Mouse (Mus musculus): ENCODE measurements around the gene Zbed6. TPM values are rescaled to one million over a fixed set of nuclear protein-coding genes. Genes with fewer than 3 reads are reported as not detected.
"Not testable (repeated sequence)": the region's sequence is repeated elsewhere in the genome, so short reads cannot be mapped to it uniquely, and the experiment has no call there.

Zbed6 gene
- polyA plus RNA-seq, 1 experiment: not detected

DNA sequence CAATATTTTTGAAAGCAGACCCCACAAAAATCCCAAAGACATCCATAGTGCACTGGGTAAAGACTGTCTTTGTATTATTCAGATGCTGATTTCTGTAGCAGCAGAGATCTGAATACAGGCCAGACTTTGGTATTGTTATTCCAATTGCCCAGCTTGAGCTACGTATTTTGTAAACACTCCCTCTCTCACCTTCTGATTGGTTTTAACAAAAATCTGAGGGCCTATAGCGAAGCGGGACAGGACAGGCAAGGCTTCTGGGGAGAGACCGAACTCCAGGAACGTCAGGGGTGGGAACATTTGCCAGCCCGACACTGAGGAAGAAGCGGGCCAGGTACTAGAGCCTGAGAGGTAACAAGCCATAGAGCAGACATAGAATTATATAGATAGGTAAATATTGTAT is 7.0 kb upstream of the Zbed6 start:
- no peaks in the 10 kb centered on the region for H3K4me1 ChIP-seq (ENCODE audit: control insufficient read depth, insufficient read depth, low read length)
- TF ChIP-seq POLR2A (IDR thresholded peaks at IDR 0.05; ENCODE audit: insufficient read depth, low read depth, low read length) (no peak), CTCF (IDR thresholded peaks at IDR 0.05; ENCODE audit: insufficient read depth, low read depth, low read length) (no peak)
- WGBS: 62% methylated on average over 7 of the region's 7 CpGs
- no peak overlapping the region for H3K27ac ChIP-seq (ENCODE audit: insufficient read depth, low read depth, low read length)
- no peak overlapping the region for H3K4me3 ChIP-seq (ENCODE audit: insufficient read depth, low read depth, low read length)

DNA sequence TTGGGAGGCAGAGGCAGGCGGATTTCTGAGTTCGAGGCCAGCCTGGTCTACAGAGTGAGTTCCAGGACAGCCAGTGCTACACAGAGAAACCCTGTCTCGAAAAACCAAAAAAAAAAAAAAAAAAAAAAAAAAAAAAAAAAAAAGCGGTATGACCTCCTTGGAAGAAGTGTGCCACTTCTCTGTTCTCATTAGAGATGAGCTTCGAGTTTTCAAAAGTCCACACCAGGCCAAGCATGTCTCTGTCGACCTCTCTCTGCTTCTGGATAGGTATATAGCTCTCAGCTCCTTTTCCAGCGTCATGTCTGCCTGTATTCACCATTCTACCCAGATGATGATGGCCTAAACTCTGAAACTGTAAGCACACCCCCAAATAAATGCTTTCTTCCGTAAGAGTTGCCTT is 5.0 kb upstream of the Zbed6 start:
- H3K4me1 ChIP-seq (ENCODE audit: control insufficient read depth, insufficient read depth, low read length); H3K4me3 ChIP-seq (ENCODE audit: insufficient read depth, low read depth, low read length): not testable (repeated sequence)
- 84% methylated on average over 8 of the region's 8 CpGs for WGBS

DNA sequence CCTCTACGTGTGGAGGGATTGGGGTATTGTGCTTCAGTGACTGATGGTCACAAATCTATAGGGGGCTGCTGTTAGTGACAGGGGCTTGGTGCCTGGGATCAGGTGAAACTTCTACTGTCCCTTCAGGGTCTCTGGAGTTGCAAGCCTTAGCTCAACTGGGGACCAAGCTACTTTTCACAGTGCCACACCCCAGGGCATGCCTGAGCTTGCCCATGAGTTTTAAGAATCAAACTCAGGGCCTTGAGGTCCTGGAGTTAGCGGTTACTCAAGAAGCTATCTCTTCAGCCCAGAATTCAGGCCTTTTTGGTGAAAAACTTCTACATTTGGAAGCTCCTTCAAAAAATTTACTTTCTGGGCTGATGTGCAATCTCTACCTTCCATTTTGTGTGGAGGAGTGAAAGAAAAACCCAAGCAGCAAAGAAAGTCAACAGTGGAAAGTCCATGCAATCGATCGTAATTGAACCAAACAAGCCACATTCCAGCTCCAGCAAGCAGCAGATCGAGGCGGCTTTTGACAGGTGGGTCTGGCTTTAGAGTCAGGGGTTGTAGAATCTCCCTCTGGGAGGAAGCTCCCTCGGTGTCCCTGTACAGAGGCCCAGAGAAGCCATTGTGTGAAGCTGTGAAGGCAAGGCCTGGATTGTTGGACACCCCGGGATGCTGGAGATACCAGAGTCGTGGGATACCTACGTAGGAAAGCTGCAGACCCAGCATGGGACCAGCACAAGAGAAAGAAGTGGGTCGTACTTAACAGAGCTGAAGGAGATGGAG is 3.7 kb upstream of the Zbed6 start:
- Histone ChIP-seq H3K4me1 (ENCODE audit: control insufficient read depth, insufficient read depth, low read length) (peaks cover 2% of the 10 kb centered on the region), H3K4me3 (ENCODE audit: insufficient read depth, low read depth, low read length) (no peak overlapping the region), H3K27ac (ENCODE audit: insufficient read depth, low read depth, low read length) (no peak overlapping the region)
- TF ChIP-seq CTCF (IDR thresholded peaks at IDR 0.05; ENCODE audit: insufficient read depth, low read depth, low read length): no peak
- TF ChIP-seq POLR2A (IDR thresholded peaks at IDR 0.05; ENCODE audit: insufficient read depth, low read depth, low read length): no peak
- 72% methylated on average over 11 of the region's 11 CpGs for WGBS

More for the DNA sequence above, 5.0 kb upstream of the Zbed6 start:
- not testable (repeated sequence) for H3K27ac ChIP-seq (ENCODE audit: insufficient read depth, low read depth, low read length)

DNA sequence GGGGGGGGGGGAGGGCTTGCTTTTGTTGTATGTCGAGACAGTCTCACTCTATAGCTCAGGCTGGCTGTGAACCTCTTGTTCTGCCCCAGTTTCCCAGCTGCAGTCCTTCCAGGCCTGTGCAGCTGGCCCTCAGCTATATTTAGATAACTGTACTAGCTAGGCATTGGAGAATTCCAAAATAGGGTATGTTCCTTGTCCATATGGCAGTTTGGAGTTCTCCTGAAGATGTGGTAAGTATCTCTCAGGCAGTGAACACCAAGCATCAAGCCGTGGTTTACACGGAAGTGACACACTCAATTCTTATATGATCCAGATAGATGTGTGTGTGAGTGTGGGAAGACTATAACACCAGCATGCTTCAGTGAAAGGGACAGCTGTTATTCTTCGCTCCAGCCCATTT is 2.7 kb upstream of the Zbed6 start:
- peaks cover 2% of the 10 kb centered on the region for H3K4me1 ChIP-seq (ENCODE audit: control insufficient read depth, insufficient read depth, low read length)
- no peak overlapping the region for H3K27ac ChIP-seq (ENCODE audit: insufficient read depth, low read depth, low read length)
- WGBS: 68% methylated on average over 4 of the region's 4 CpGs
- no peak for TF ChIP-seq POLR2A (IDR thresholded peaks at IDR 0.05; ENCODE audit: insufficient read depth, low read depth, low read length)
- no peak for TF ChIP-seq CTCF (IDR thresholded peaks at IDR 0.05; ENCODE audit: insufficient read depth, low read depth, low read length)
- no peak overlapping the region for H3K4me3 ChIP-seq (ENCODE audit: insufficient read depth, low read depth, low read length)

DNA sequence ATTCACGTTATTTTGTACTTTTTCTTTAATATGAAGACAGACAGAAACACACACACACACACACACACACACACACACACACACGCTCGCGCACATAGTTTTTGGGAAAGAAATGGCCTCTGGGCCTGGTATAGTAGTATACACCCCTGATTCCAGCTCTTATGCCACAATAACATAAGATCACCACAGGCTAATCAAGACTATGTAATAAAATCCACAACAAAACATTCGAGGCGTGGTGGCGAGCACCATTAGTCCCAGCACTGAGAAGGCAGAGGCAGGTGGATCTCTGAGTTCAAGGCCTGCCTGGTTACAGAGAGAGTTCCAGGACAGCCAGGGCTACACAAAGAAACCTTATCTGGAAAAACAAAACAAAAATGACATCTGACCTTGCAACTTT is 2.3 kb upstream of the Zbed6 start:
- no peak for TF ChIP-seq POLR2A (IDR thresholded peaks at IDR 0.05; ENCODE audit: insufficient read depth, low read depth, low read length)
- no peak for TF ChIP-seq CTCF (IDR thresholded peaks at IDR 0.05; ENCODE audit: insufficient read depth, low read depth, low read length)
- WGBS: 98% methylated on average over 7 of the region's 7 CpGs
- Histone ChIP-seq H3K4me3 (ENCODE audit: insufficient read depth, low read depth, low read length) (no peak overlapping the region), H3K4me1 (ENCODE audit: control insufficient read depth, insufficient read depth, low read length) (peaks cover 2% of the 10 kb centered on the region), H3K27ac (ENCODE audit: insufficient read depth, low read depth, low read length) (no peak overlapping the region)

DNA sequence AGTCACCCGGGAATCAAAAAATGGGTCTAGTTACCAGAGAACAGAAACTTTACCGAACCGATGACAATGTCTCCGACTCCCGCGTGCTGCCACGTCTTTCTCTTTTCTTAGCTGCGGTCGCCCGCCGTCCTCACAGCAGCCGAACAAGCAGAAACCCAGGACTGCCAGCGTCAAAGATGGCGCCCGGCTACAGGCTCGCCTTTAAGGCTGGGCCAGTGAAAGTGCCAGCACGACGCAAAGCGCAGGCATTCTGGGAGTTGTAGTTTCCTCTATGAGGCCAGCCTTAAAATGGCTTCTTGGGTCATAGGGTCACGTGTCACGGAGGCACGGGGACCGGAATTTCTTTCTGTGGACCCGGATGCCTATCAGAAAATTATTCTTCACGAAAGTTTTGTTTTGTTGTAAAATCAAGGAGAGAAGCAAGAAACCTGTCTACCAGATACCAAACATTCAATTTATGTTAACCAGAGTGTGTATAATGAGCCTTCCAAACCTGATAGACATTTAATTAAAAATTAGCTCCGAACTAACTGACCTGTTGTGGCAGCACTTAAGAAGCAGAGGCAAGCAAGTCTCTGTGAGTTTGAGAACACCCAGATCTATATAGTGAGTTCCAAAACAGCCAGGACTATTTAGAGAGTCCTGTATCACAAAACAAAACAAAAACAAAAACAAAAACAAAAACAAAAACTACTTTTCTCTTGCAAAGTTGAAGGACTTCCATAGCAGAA is 683 bp upstream of the Zbed6 start, which contains the start of gene Gm38394:
Gm38394 (minus strand) TSS at position 116 of the 731 bp plus-strand sequence.
- Histone ChIP-seq H3K4me3 (ENCODE audit: insufficient read depth, low read depth, low read length) (peak within 1 kb of the TSS; percentile 74), H3K27ac (ENCODE audit: insufficient read depth, low read depth, low read length) (peak within 1 kb of the TSS; percentile 87), H3K4me1 (ENCODE audit: control insufficient read depth, insufficient read depth, low read length) (peaks cover 4% of the 10 kb centered on the region)
- 2% methylated on average over 26 of the region's 26 CpGs for WGBS
- TF ChIP-seq POLR2A (IDR thresholded peaks at IDR 0.05; ENCODE audit: insufficient read depth, low read depth, low read length) (peak; percentile 82), CTCF (IDR thresholded peaks at IDR 0.05; ENCODE audit: insufficient read depth, low read depth, low read length) (no peak)

DNA sequence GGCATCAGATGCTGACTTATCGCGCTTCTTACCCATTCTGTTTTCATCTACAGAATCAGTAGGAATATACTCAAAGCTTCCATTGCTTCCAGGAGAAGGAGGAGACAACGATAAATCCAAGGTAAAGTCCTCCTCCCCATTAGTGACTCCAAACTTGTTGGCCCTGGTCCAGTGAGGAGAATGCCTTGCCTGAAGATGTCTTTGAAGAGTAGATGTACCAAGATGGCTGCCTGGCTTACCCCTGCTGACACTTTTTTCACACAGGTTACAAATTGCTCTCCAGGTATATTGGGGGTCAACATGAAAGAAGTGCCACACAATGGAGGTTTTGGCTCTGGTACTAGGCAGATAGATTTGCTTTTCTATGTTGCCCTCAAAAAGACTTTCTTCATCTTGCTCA is 1.8 kb downstream of the Zbed6 start:
- no peak for TF ChIP-seq CTCF (IDR thresholded peaks at IDR 0.05; ENCODE audit: insufficient read depth, low read depth, low read length)
- TF ChIP-seq POLR2A (IDR thresholded peaks at IDR 0.05; ENCODE audit: insufficient read depth, low read depth, low read length): no peak
- no peak overlapping the region for H3K27ac ChIP-seq (ENCODE audit: insufficient read depth, low read depth, low read length)
- no peak overlapping the region for H3K4me3 ChIP-seq (ENCODE audit: insufficient read depth, low read depth, low read length)
- 75% methylated on average over 3 of the region's 3 CpGs for WGBS
- H3K4me1 ChIP-seq (ENCODE audit: control insufficient read depth, insufficient read depth, low read length): peaks cover 7% of the 10 kb centered on the region

DNA sequence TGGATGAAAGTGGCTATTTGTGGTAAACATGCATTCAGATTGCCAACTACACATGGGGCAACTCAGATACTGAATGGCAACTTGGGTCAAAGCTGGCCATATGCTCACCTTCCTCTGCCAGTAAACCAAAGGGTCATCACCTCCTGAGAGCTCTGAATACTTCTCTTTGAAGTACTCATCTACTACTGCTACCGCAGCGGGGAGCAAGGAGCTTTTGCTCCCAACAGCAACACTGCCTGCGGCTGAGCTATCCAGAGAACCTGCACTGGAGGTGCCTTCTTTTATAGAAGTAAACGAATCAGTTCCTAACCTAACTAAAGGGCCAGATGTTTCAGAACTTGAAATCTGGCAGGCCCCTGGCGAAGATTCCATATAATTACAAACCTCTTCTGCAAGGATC is 3.9 kb downstream of the Zbed6 start:
- Histone ChIP-seq H3K27ac (ENCODE audit: insufficient read depth, low read depth, low read length) (no peak overlapping the region), H3K4me1 (ENCODE audit: control insufficient read depth, insufficient read depth, low read length) (peaks cover 7% of the 10 kb centered on the region), H3K4me3 (ENCODE audit: insufficient read depth, low read depth, low read length) (no peak overlapping the region)
- TF ChIP-seq CTCF (IDR thresholded peaks at IDR 0.05; ENCODE audit: insufficient read depth, low read depth, low read length): no peak
- TF ChIP-seq POLR2A (IDR thresholded peaks at IDR 0.05; ENCODE audit: insufficient read depth, low read depth, low read length): no peak
- WGBS: 51% methylated on average over 5 of the region's 5 CpGs

DNA sequence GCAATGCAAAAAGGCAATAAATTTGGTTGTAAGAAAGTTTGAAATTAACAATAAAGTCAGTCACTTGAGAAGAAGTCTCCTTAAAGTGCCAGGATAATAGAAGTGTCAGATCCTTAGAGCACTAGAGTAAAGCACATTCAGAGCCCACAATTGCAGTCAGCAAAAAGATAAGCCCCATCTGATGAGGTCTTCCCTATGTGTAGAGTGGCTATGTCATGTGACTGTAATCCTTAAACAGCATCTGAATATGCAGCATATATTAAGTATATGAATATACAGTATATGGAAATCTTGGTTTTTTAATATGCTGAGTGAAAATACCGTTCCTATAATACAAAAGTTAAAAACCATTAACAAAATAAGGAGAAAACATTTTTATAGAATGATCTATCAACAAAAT is 7.7 kb downstream of the Zbed6 start:
- TF ChIP-seq POLR2A (IDR thresholded peaks at IDR 0.05; ENCODE audit: insufficient read depth, low read depth, low read length) (no peak), CTCF (IDR thresholded peaks at IDR 0.05; ENCODE audit: insufficient read depth, low read depth, low read length) (no peak)
- WGBS: 95% methylated on average over 1 of the region's 1 CpGs
- peaks cover 5% of the 10 kb centered on the region; the same call in 1 of the 2 replicates for H3K4me1 ChIP-seq (ENCODE audit: control insufficient read depth, insufficient read depth, low read length)

More for the DNA sequence above, 7.7 kb downstream of the Zbed6 start:
- Histone ChIP-seq H3K27ac (ENCODE audit: insufficient read depth, low read depth, low read length) (no peak overlapping the region), H3K4me3 (ENCODE audit: insufficient read depth, low read depth, low read length) (no peak overlapping the region)
